Mouse (Mus musculus) hindbrain, postnatal 0 days (tissue): ENCODE measurements around the gene Drd3. TPM values are rescaled to one million over a fixed set of nuclear protein-coding genes. Genes with fewer than 3 reads are reported as not detected.

ENCODE experiments used
- ATAC-seq: fragments of 200-750 bp; cut with Nextera tagmentation; 2 replicates; pipeline ENCODE4 v1.8.0; 2017; ENCODE audit warnings: mild to moderate bottlenecking, moderate TSS enrichment, moderate library complexity
- DNase-seq: peaks from one replicate; pipeline ENCODE4 v3.0.0-alpha.2; 2015; ENCODE audit warnings: low spot score
- H3K27ac ChIP-seq: fragments of 300-500 bp; sonication (generic); 2 replicates; pipeline ENCODE4 v1.5.1; 2014; ENCODE audit warnings: mild to moderate bottlenecking
- H3K27me3 ChIP-seq: fragments of 300-500 bp; sonication (generic); 2 replicates; pipeline ENCODE4 v1.6.1; 2014; ENCODE audit warnings: low read length, mixed read lengths; ENCODE audit not compliant: insufficient read depth
- H3K36me3 ChIP-seq: fragments of 300-500 bp; sonication (generic); 2 replicates; pipeline ENCODE4 v1.6.1; 2014; ENCODE audit warnings: low read length, mixed read lengths; ENCODE audit not compliant: insufficient read depth
- H3K4me1 ChIP-seq: fragments of 300-500 bp; sonication (generic); 2 replicates; pipeline ENCODE4 v1.6.1; 2014; ENCODE audit warnings: antibody characterized with exemption, low read length, mixed read lengths; ENCODE audit not compliant: insufficient read depth
- H3K4me2 ChIP-seq: fragments of 300-500 bp; sonication (generic); 2 replicates; pipeline ENCODE4 v1.6.1; 2014; ENCODE audit warnings: low read depth, mild to moderate bottlenecking, low read length, moderate library complexity, mixed read lengths
- H3K4me3 ChIP-seq: fragments of 300-500 bp; sonication (generic); 2 replicates; pipeline ENCODE4 v1.5.1; 2014; ENCODE audit warnings: low read length
- H3K9ac ChIP-seq: fragments of 300-500 bp; sonication (generic); replicated peaks from 2 replicates; pipeline ENCODE4 v1.6.1; 2014; ENCODE audit warnings: mild to moderate bottlenecking, low read length, moderate library complexity, mixed read lengths
- H3K9me3 ChIP-seq: fragments of 300-500 bp; sonication (generic); 2 replicates; pipeline ENCODE4 v1.6.1; 2016; ENCODE audit warnings: low read length, mixed read lengths
- CTCF ChIP-seq: IDR thresholded peaks from 2 replicates; pipeline ENCODE4 v1.5.1; 2016; ENCODE audit warnings: antibody characterized with exemption, control low read depth, low read depth
- WGBS: fragments of 180-500 bp; shearing (Covaris S2); extraction: QIAGEN DNeasy Blood & Tissue Kit; methylation state at CpG from one replicate; pipeline ENCODE4 v1.1.7; 2014; 5-methylcytosine and 5-hydroxymethylcytosine counted together
- polyA plus RNA-seq: library from polyadenylated mRNA; unstranded; fragments of >200 nt; fragmentation: Nextera tagmentation; extraction: Ambion mirVana; gene quantifications from 2 replicates; pipeline ENCODE4 v1.2.1, GENCODE M21; 2015
- total RNA-seq: library from RNA; depleted of rRNA; stranded (reverse); fragments of >200 nt; gene quantifications from 2 replicates; pipeline ENCODE4 v1.2.3, GENCODE M21; 2014

Drd3 gene
- total and polyA plus RNA-seq, 2 experiments from 2014 or later = 0.16 TPM; not detected in 1

- H3K4me1 ChIP-seq = no peaks in the 10 kb centered on the region
- TF ChIP-seq CTCF = no peak
- no peaks in the 10 kb centered on the region for H3K9me3 ChIP-seq
- DNase-seq (no peak), ATAC-seq (no peak)
- 95% methylated on average over 2 of the region's 2 CpGs for WGBS
- no peak overlapping the region for H3K9ac ChIP-seq
- no peak overlapping the region for H3K4me3 ChIP-seq
- H3K27me3 ChIP-seq = no peaks in the 10 kb centered on the region
- H3K4me2 ChIP-seq = no peak overlapping the region
- no peaks in the 10 kb centered on the region for H3K36me3 ChIP-seq
- no peak overlapping the region for H3K27ac ChIP-seq
Measured at GRCm38 (mm10) chr16:43809429-43809828, 55.6 kb downstream of the Drd3 start.

GRCm38 (mm10) chr16:43811402-43811801 is 57.6 kb downstream of the Drd3 start:
- no peak for TF ChIP-seq CTCF
- Histone ChIP-seq H3K27me3 (no peaks in the 10 kb centered on the region), H3K9ac (no peak overlapping the region), H3K4me2 (no peak overlapping the region), H3K36me3 (no peaks in the 10 kb centered on the region), H3K27ac (no peak overlapping the region), H3K4me3 (no peak overlapping the region), H3K4me1 (no peaks in the 10 kb centered on the region), H3K9me3 (no peaks in the 10 kb centered on the region)
- DNase-seq = no peak
- 68% methylated on average over 1 of the region's 1 CpGs for WGBS
- ATAC-seq = no peak

GRCm38 (mm10) chr16:43814644-43815043 is 60.8 kb downstream of the Drd3 start:
- WGBS = 51% methylated on average over 4 of the region's 4 CpGs
- DNase-seq (peak; percentile 7), ATAC-seq (peak; percentile 49; the same call in 1 of the 2 replicates)
- no peak for TF ChIP-seq CTCF
- H3K4me1 ChIP-seq = no peaks in the 10 kb centered on the region
- no peaks in the 10 kb centered on the region for H3K9me3 ChIP-seq
- no peak overlapping the region for H3K9ac ChIP-seq
- no peak overlapping the region for H3K27ac ChIP-seq
- H3K4me2 ChIP-seq = no peak overlapping the region
- no peaks in the 10 kb centered on the region for H3K27me3 ChIP-seq
- H3K36me3 ChIP-seq = no peaks in the 10 kb centered on the region
- H3K4me3 ChIP-seq = no peak overlapping the region

- H3K4me2 ChIP-seq = no peak overlapping the region
- no peak for TF ChIP-seq CTCF
- DNase-seq = no peak
- no peaks in the 10 kb centered on the region for H3K9me3 ChIP-seq
- 73% methylated on average over 5 of the region's 5 CpGs for WGBS
- H3K27me3 ChIP-seq = no peaks in the 10 kb centered on the region
- H3K27ac ChIP-seq = no peak overlapping the region
- no peaks in the 10 kb centered on the region for H3K4me1 ChIP-seq
- no peak overlapping the region for H3K4me3 ChIP-seq
- no peak overlapping the region for H3K9ac ChIP-seq
- H3K36me3 ChIP-seq = no peaks in the 10 kb centered on the region
- no peak for ATAC-seq
Measured at GRCm38 (mm10) chr16:43816321-43816720, 62.5 kb downstream of the Drd3 start.

- H3K27ac ChIP-seq = no peak overlapping the region
- no peak overlapping the region for H3K4me2 ChIP-seq
- no peak for TF ChIP-seq CTCF
- H3K36me3 ChIP-seq = no peaks in the 10 kb centered on the region
- WGBS = 94% methylated on average over 6 of the region's 6 CpGs
- H3K27me3 ChIP-seq = no peaks in the 10 kb centered on the region
- no peaks in the 10 kb centered on the region for H3K4me1 ChIP-seq
- no peak overlapping the region for H3K9ac ChIP-seq
- ATAC-seq = no peak
- H3K4me3 ChIP-seq = no peak overlapping the region
- H3K9me3 ChIP-seq = no peaks in the 10 kb centered on the region
- DNase-seq = no peak
Measured at GRCm38 (mm10) chr16:43818404-43818803, 64.6 kb downstream of the Drd3 start.

- Histone ChIP-seq H3K4me3 (no peak overlapping the region), H3K9ac (no peak overlapping the region), H3K4me2 (no peak overlapping the region), H3K4me1 (no peaks in the 10 kb centered on the region), H3K36me3 (no peaks in the 10 kb centered on the region), H3K27me3 (no peaks in the 10 kb centered on the region), H3K9me3 (no peaks in the 10 kb centered on the region), H3K27ac (no peak overlapping the region)
- 46% methylated on average over 3 of the region's 3 CpGs for WGBS
- DNase-seq (peak; percentile 34), ATAC-seq (peak; percentile 62; the same call in 1 of the 2 replicates)
- TF ChIP-seq CTCF = no peak
Measured at GRCm38 (mm10) chr16:43827492-43827891, 73.7 kb downstream of the Drd3 start.

- H3K4me3 ChIP-seq = no peak overlapping the region
- no peaks in the 10 kb centered on the region for H3K9me3 ChIP-seq
- TF ChIP-seq CTCF = no peak
- no peak for ATAC-seq
- WGBS = 96% methylated on average over 2 of the region's 2 CpGs
- H3K4me1 ChIP-seq = no peaks in the 10 kb centered on the region
- H3K27ac ChIP-seq = no peak overlapping the region
- H3K9ac ChIP-seq = no peak overlapping the region
- H3K27me3 ChIP-seq = no peaks in the 10 kb centered on the region
- H3K36me3 ChIP-seq = no peaks in the 10 kb centered on the region
- no peak for DNase-seq
- no peak overlapping the region for H3K4me2 ChIP-seq
Measured at GRCm38 (mm10) chr16:43831957-43832356, 78.1 kb downstream of the Drd3 start.
